Mouse (Mus musculus) stomach, postnatal 0 days (tissue): Measurements from ENCODE around the gene Atxn10.

Experiments used
- CTCF ChIP-seq: IDR thresholded peaks from 2 replicates; pipeline ENCODE4 v1.5.1; 2016; ENCODE audit warnings: antibody characterized with exemption, low read depth, mild to moderate bottlenecking, moderate library complexity
- EP300 ChIP-seq: optimal IDR thresholded peaks from 2 replicates; pipeline ENCODE3; 2016; ENCODE audit warnings: antibody characterized with exemption

- TF ChIP-seq EP300 (no peak), CTCF (no peak)
Measured at GRCm38 (mm10) chr15:85408790-85409189, 72.7 kb downstream of the Atxn10 start.
